Mouse (Mus musculus): ENCODE results near the gene Kng1. TPM values are rescaled to one million over a fixed set of nuclear protein-coding genes. Genes with fewer than 3 reads are reported as not detected.

The Kng1 gene
- polyA plus RNA-seq, 1 experiment: 0.14 TPM

DNA sequence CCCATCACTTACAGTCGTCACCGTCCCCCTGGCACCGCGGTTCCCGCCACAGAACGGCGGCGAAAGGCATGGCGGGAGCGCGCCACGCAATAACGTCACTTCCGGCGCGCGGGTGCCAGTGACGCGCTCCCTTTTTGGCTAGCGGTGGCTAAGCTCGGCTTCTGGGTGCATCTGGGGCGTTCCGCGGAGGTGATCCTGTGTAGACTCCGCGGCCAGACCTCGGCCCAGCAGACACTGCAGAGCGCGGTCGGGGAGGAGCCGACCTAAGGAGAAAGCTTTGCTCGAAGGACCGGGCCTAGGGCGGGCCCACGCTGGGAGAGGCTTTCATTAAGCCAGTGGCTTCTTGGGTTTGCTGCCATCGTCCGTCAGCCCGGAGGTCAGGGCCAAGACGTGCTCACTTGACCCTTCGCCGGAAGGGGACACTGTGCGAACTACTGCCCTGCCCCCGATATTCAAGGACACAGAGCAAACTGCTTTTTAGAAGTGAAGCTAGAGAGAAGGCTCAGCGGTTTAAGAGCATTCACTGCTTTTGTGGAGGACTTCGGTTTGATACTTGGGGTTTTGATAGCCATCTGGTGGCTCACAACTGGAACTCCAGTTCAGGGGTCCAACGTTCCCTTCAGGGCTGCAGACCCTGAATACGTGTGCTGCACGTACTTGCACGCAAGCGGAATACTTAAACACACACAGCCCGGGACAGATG is 70.2 kb downstream of the Kng1 start, which contains the start of gene Rfc4:
Rfc4 (minus strand) TSS at position 65 of the 703 bp plus-strand sequence.
- TF ChIP-seq POLR2A (IDR thresholded peaks at IDR 0.05; ENCODE audit: borderline replicate concordance, extremely low read depth, low read depth, low read length): peak; percentile 85
- TF ChIP-seq CTCF (IDR thresholded peaks at IDR 0.05; ENCODE audit: insufficient read depth, low read length): peak; percentile 28
- WGBS: under 1% methylated on average over 51 of the region's 51 CpGs
- peak; percentile 95 for DNase-seq
- Histone ChIP-seq H3K4me3 (replicated peaks; ENCODE audit: extremely low read depth, low read depth, low read length) (peak within 1 kb of the TSS; percentile 97), H3K4me1 (ENCODE audit: control insufficient read depth, insufficient read depth, low read length) (peaks cover 4% of the 10 kb centered on the region; the same call in 1 of the 2 replicates)

DNA sequence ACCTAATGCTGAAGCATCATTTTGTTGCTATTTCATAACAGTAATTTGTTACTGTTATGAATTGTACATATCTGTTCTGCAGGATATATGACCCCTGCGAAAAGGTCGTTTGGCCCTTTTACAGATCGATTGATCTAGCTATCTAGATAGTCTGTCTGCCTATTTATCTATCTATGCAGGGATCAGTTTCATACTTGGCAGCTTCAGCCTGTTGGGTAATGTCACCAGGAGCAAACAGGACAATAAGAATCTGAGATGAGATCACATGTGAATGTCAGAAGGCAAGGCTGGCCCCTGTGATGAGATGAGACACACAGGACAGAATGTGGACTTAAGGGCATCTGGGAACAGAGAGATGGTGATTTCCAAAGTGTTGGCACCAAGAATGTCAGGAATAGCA is 72.6 kb downstream of the Kng1 start:
- Histone ChIP-seq H3K4me1 (ENCODE audit: control insufficient read depth, insufficient read depth, low read length) (peaks cover 4% of the 10 kb centered on the region; the same call in 1 of the 2 replicates), H3K4me3 (replicated peaks; ENCODE audit: extremely low read depth, low read depth, low read length) (no peak overlapping the region)
- TF ChIP-seq CTCF (IDR thresholded peaks at IDR 0.05; ENCODE audit: insufficient read depth, low read length) (no peak), POLR2A (IDR thresholded peaks at IDR 0.05; ENCODE audit: borderline replicate concordance, extremely low read depth, low read depth, low read length) (no peak)
- 86% methylated on average over 3 of the region's 3 CpGs for WGBS
- DNase-seq: no peak

Other genes with a start within 250 kb of the Kng1 start
- not detected in 2 replicates for gene Crygs, start 246.3 kb upstream of the Kng1 start, polyA plus RNA-seq (2012; rRNA removed)
- 8.3 and 12.5 TPM in 2 replicates for gene Tbccd1, start 200.2 kb upstream of the Kng1 start, polyA plus RNA-seq (2012; rRNA removed)
- gene Dnajb11, start 200.0 kb upstream of the Kng1 start, polyA plus RNA-seq (2012; rRNA removed): 18.1 and 18.6 TPM in 2 replicates
- gene Ahsg, start 166.6 kb upstream of the Kng1 start, polyA plus RNA-seq (2012; rRNA removed): 4.1 and 5.8 TPM in 2 replicates
- 4.1 and 20.9 TPM in 2 replicates for gene Fetub, start 139.5 kb upstream of the Kng1 start, polyA plus RNA-seq (2012; rRNA removed)
- 0.22 TPM in 1 of 2 replicates, not detected in the other for gene Hrg, start 106.8 kb upstream of the Kng1 start, polyA plus RNA-seq (2012; rRNA removed)
- 0.51 TPM in 1 of 2 replicates, not detected in the other for gene Kng2, start 28.4 kb upstream of the Kng1 start, polyA plus RNA-seq (2012; rRNA removed)
- gene Eif4a2, start 49.6 kb downstream of the Kng1 start, polyA plus RNA-seq (2012; rRNA removed): 71.3 and 141 TPM in 2 replicates
- gene Rfc4, start 69.9 kb downstream of the Kng1 start, polyA plus RNA-seq (2012; rRNA removed): 0.15 and 0.57 TPM in 2 replicates
- 19.3 and 57.0 TPM in 2 replicates for gene Adipoq, start 88.7 kb downstream of the Kng1 start, polyA plus RNA-seq (2012; rRNA removed)
- gene St6gal1, start 166.9 kb downstream of the Kng1 start, polyA plus RNA-seq (2012; rRNA removed): 22.1 and 28.0 TPM in 2 replicates

Measured in lung, adult 2 months (tissue).